Mouse (Mus musculus) T-helper 17 cell (primary cell): Measurements from ENCODE around the gene Zfhx3.

Source experiments
- in situ Hi-C, 2 experiments: fragments of 300-600 bp; cut with MboI, MseI; formaldehyde crosslinking; loops; 1 replicate in 1 of 2; 2 replicates in 1 of 2; pipeline ENCODE4 v1.15.1; 2025; ENCODE audit warnings: high pct_unique_total_duplicates in 2 of 2

Gene Zfhx3

DNA sequence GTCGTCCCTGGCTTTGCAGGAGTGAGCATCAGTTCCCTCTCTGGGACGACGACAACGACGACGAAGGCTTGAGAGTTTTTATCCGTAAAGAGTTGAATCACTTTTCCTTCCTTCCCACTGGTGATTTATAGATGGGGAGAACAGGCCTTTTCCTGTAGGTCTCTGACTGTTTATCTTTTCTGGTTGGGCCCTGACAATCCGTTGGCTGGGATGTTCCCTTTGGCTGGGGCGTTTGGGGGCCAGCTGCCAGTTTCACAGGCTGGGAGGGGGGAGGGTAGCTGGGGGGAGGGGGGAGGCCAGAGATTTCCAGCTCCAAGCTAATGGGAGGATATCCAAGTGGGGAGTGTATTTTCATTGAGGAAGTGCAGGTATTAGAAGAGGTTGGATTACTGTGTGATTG, 794.0 kb downstream of the Zfhx3 start:
- in situ Hi-C loops, result loop anchor here in 1 of 2 experiments (25.0 kb wide), 1 partner anchor 1124 kb away; no protein-coding TSS in a partner anchor

- in situ Hi-C loops, result loop anchor here in 1 of 2 experiments (25.0 kb wide), 1 partner anchor 1126 kb away; no protein-coding TSS in a partner anchor
Observed at GRCm38 (mm10) chr8:108738179-108738578, 795.7 kb downstream of the Zfhx3 start.

- in situ Hi-C loops, result loop anchor here in 1 of 2 experiments (25.0 kb wide), 1 partner anchor 1127 kb away; no protein-coding TSS in a partner anchor
Observed at GRCm38 (mm10) chr8:108739517-108739916, 797.1 kb downstream of the Zfhx3 start.

DNA sequence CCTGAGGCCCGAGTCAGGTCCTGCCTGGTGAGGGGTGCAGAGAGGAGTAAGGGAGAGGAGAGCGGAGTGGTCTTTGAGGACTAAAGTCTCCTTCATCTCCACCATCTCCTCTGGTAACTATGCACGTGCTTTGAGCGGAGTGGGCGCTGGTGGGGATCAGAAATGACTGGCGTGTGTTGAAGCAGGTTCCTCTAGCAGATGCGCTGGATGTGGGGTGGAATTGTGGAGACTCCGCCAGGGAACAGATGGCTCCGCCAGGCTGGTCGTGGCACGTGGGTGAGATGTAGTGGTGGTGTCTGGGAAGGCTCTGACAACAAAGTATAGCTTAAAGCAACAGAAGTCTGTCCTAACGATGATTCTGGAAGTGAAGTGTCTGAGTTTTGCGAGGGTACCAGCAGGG, 798.0 kb downstream of the Zfhx3 start:
- in situ Hi-C loops, result loop anchor here in 1 of 2 experiments (25.0 kb wide), 1 partner anchor 1128 kb away; no protein-coding TSS in a partner anchor

DNA sequence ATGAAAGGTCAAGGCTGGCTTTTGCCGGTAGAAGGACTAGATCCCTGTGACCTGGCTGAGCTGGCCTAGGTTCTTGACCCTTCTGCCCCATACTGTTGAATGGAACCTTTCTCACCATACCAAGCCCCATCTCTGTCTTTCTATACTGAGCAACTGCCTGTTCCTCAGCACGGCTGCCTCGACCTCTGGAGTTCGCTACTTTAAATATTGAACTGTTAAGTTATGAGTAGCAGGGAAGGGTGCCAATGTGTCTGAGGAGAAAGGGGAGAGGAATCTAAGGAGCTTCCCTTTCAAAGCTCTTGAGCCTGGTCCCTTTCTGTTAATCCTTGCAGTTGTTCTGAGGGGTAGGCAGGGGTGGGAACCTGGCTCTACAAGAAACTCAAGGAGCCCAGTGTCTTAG, 799.2 kb downstream of the Zfhx3 start:
- in situ Hi-C loops, result loop anchor here in 1 of 2 experiments (25.0 kb wide), 1 partner anchor 1129 kb away; no protein-coding TSS in a partner anchor

DNA sequence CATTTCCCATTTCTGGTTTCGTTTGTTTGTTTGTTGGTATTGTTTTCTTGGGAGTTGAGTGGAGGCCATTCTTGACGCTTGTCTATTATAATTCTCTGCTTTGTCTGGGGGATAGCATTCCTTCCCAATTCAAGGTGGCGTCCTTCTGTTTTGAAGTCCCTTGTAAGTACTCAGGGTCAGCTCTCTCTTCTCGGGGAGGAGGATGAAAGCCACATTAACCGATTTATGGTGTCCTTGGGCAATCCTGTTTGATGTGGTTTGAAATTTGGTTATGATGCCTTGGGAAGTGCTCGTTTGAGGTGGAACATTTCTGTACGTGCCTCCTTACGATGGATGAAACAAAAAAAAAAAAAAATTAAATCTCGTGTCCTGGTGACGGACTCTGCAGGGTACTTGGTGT, 800.0 kb downstream of the Zfhx3 start:
- in situ Hi-C loops, result loop anchor here in 1 of 2 experiments (25.0 kb wide), 1 partner anchor 1130 kb away; no protein-coding TSS in a partner anchor

GRCm38 (mm10) chr8:108743238-108743637, 800.8 kb downstream of the Zfhx3 start:
- in situ Hi-C loops, result loop anchor here in 1 of 2 experiments (25.0 kb wide), 1 partner anchor 1131 kb away; no protein-coding TSS in a partner anchor

GRCm38 (mm10) chr8:108745551-108745950, 803.1 kb downstream of the Zfhx3 start:
- in situ Hi-C loops, result loop anchor here in 1 of 2 experiments (25.0 kb wide), 1 partner anchor 1133 kb away; no protein-coding TSS in a partner anchor

GRCm38 (mm10) chr8:108748095-108748494, 805.7 kb downstream of the Zfhx3 start:
- in situ Hi-C loops, result loop anchor here in 1 of 2 experiments (25.0 kb wide), 1 partner anchor 1136 kb away; no protein-coding TSS in a partner anchor

GRCm38 (mm10) chr8:108748851-108749376, 806.5 kb downstream of the Zfhx3 start:
- in situ Hi-C loops, result loop anchor here in 1 of 2 experiments (25.0 kb wide), 1 partner anchor 1137 kb away; no protein-coding TSS in a partner anchor

GRCm38 (mm10) chr8:108750806-108751205, 808.4 kb downstream of the Zfhx3 start:
- in situ Hi-C loops, result no loop called here

GRCm38 (mm10) chr8:108754556-108754955, 812.1 kb downstream of the Zfhx3 start:
- in situ Hi-C loops, result no loop called here

DNA sequence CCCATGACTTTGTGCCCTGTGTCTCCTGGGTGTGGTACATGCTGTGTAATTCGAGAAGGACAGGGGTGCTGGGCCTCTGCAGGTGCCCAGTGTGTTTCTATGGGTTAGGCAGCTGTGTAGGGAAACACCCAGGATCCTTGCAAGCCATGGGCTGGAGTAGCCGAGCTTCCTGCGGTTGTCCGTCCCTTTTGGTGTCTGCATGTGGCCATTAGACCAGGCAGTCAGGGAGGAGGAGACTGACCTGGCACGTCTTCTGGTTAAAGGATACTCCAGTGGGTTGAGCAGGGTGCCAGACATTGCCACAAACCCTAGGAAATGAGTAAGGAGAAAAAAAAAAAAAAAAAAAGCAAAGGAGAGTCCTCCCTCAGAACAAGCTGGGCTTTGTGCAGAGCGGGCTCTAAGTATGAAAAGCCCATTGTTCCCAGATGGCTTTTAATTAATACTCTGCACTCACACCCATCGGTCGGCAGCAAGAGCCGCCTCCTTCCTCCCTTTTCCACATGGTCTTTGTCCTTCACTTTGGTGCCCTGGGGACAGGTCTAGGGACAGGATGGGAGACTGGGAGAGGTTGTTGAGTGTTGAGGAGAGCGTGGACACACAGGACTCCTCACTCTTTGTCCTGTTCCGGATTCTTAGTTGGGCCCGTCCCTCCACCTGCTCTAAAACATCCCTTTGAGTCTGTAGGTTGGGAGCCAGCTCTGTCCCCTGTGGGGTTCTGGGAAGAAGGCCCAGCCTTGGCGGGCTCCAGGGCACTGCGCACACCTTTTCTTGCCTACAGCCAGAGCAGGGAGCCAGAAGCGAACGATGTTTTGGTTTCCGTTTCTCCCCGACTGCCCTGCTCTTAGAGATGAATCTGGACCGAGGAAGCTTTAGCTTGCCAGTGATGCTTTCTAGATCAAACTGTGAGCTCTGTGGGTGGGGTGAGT, 813.2 kb downstream of the Zfhx3 start:
- in situ Hi-C loops, result no loop called here

DNA sequence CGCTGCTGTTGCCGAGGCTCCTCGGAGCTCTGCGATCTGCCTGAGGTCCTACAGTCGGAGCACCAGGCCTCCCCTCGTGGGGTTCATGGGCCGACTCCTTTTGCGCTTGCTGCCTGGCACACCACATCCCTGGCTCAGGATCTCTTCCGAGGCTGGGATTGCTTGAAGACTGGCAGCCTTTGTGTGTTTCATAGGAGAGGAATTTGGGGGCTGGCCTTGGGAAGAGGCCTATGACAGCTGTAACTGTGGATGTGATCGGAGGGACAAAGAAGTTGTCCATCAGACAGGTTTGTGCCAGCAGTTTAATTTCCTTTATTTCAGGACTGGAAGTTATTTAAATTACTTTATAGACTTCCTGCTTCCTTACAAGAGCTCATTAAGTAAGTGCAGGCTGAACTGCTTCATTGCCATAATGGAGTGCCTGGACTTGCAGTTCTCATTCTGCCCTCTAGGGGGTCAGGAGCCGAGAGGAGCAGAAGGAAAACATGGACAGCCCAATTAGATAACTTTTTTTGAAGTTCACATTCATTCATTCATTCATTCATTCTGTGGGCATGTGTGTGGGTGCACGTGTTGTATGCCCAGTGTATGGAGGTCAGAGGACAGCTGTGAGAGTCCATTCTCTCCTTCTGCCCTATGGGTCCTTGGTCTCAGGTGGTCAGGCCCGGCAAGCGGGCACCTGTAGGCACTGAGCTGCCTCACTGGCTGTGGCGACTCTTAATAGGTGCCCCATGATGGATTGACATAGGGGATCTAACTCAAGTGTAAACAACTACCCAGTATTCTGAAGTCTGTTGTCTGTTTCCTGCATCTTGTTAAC, 817.3 kb downstream of the Zfhx3 start:
- in situ Hi-C loops, result no loop called here

- in situ Hi-C loops, result no loop called here
Observed at GRCm38 (mm10) chr8:108760745-108761144, 818.3 kb downstream of the Zfhx3 start.

- in situ Hi-C loops, result no loop called here
Observed at GRCm38 (mm10) chr8:108762567-108762966, 820.1 kb downstream of the Zfhx3 start.

- in situ Hi-C loops, result no loop called here
Observed at GRCm38 (mm10) chr8:108764403-108765194, 822.2 kb downstream of the Zfhx3 start.

- in situ Hi-C loops, result no loop called here
Observed at GRCm38 (mm10) chr8:108766102-108766501, 823.7 kb downstream of the Zfhx3 start.

- in situ Hi-C loops, result no loop called here
Observed at GRCm38 (mm10) chr8:108768051-108768450, 825.6 kb downstream of the Zfhx3 start.

GRCm38 (mm10) chr8:108770334-108770733, 827.9 kb downstream of the Zfhx3 start:
- in situ Hi-C loops, result no loop called here
